Mouse (Mus musculus): Measurements from ENCODE around the gene Tmem135.

Gene Tmem135

GRCm38 (mm10) chr7:89404081-89404733 lies at the start of gene Tmem135, which contains the start of gene Fzd4:
Gene Tmem135, minus strand, starts transcription at chr7:89404222.
Gene Fzd4, plus strand, starts transcription at chr7:89404355.
- peak; percentile 88 for DNase-seq (ENCODE audit: low spot score in 2 of 2)

GRCm38 (mm10) chr7:89450312-89450711 lies 46.3 kb upstream of the Tmem135 start:
- no peak for DNase-seq (ENCODE audit: low spot score in 2 of 2)

- no peak for DNase-seq (ENCODE audit: low spot score in 2 of 2)
Measured at GRCm38 (mm10) chr7:89445137-89445536, 41.1 kb upstream of the Tmem135 start.

- no peak for DNase-seq (ENCODE audit: low spot score in 2 of 2)
Measured at GRCm38 (mm10) chr7:89442242-89442641, 38.2 kb upstream of the Tmem135 start.

- no peak for DNase-seq (ENCODE audit: low spot score in 2 of 2)
Measured at GRCm38 (mm10) chr7:89441291-89441690, 37.3 kb upstream of the Tmem135 start.

- DNase-seq (ENCODE audit: low spot score in 2 of 2) = peak in 1 of 2 experiments; percentile 42
Measured at GRCm38 (mm10) chr7:89437589-89437988, 33.6 kb upstream of the Tmem135 start.

GRCm38 (mm10) chr7:89436404-89436803 lies 32.4 kb upstream of the Tmem135 start:
- no peak for DNase-seq (ENCODE audit: low spot score in 2 of 2)

- no peak for DNase-seq (ENCODE audit: low spot score in 2 of 2)
Measured at GRCm38 (mm10) chr7:89433893-89434616, 30.0 kb upstream of the Tmem135 start.

- DNase-seq (ENCODE audit: low spot score in 2 of 2) = peak; percentile 25
Measured at GRCm38 (mm10) chr7:89433193-89433892, 29.3 kb upstream of the Tmem135 start.

- no peak for DNase-seq (ENCODE audit: low spot score in 2 of 2)
Measured at GRCm38 (mm10) chr7:89431185-89431584, 27.2 kb upstream of the Tmem135 start.

- DNase-seq (ENCODE audit: low spot score in 2 of 2) = no peak
Measured at GRCm38 (mm10) chr7:89429326-89429725, 25.3 kb upstream of the Tmem135 start.

GRCm38 (mm10) chr7:89428804-89429203 lies 24.8 kb upstream of the Tmem135 start:
- DNase-seq (ENCODE audit: low spot score in 2 of 2) = no peak

- no peak for DNase-seq (ENCODE audit: low spot score in 2 of 2)
Measured at GRCm38 (mm10) chr7:89427101-89427500, 23.1 kb upstream of the Tmem135 start.

- DNase-seq (ENCODE audit: low spot score in 2 of 2) = no peak
Measured at GRCm38 (mm10) chr7:89425803-89426725, 22.0 kb upstream of the Tmem135 start.

- no peak for DNase-seq (ENCODE audit: low spot score in 2 of 2)
Measured at GRCm38 (mm10) chr7:89424659-89425058, 20.6 kb upstream of the Tmem135 start.

- no peak for DNase-seq (ENCODE audit: low spot score in 2 of 2)
Measured at GRCm38 (mm10) chr7:89423688-89424255, 19.8 kb upstream of the Tmem135 start.

GRCm38 (mm10) chr7:89423194-89423593 lies 19.2 kb upstream of the Tmem135 start:
- DNase-seq (ENCODE audit: low spot score in 2 of 2) = no peak

GRCm38 (mm10) chr7:89422650-89423049 lies 18.6 kb upstream of the Tmem135 start:
- DNase-seq (ENCODE audit: low spot score in 2 of 2) = no peak

GRCm38 (mm10) chr7:89421294-89421693 lies 17.3 kb upstream of the Tmem135 start:
- DNase-seq (ENCODE audit: low spot score in 2 of 2) = no peak

GRCm38 (mm10) chr7:89418917-89419679 lies 15.1 kb upstream of the Tmem135 start:
- DNase-seq (ENCODE audit: low spot score in 2 of 2) = no peak
